Mouse (Mus musculus): Measurements from ENCODE around the gene Pde11a. TPM values are rescaled to one million over a fixed set of nuclear protein-coding genes. Genes with fewer than 3 reads are reported as not detected.
A peak's percentile ranks its signal among the peaks of the same experiment; 100 is the strongest.

Pde11a gene
- 0.13 and 0.30 TPM in 2 replicates for polyA plus RNA-seq (2012; rRNA removed)

DNA sequence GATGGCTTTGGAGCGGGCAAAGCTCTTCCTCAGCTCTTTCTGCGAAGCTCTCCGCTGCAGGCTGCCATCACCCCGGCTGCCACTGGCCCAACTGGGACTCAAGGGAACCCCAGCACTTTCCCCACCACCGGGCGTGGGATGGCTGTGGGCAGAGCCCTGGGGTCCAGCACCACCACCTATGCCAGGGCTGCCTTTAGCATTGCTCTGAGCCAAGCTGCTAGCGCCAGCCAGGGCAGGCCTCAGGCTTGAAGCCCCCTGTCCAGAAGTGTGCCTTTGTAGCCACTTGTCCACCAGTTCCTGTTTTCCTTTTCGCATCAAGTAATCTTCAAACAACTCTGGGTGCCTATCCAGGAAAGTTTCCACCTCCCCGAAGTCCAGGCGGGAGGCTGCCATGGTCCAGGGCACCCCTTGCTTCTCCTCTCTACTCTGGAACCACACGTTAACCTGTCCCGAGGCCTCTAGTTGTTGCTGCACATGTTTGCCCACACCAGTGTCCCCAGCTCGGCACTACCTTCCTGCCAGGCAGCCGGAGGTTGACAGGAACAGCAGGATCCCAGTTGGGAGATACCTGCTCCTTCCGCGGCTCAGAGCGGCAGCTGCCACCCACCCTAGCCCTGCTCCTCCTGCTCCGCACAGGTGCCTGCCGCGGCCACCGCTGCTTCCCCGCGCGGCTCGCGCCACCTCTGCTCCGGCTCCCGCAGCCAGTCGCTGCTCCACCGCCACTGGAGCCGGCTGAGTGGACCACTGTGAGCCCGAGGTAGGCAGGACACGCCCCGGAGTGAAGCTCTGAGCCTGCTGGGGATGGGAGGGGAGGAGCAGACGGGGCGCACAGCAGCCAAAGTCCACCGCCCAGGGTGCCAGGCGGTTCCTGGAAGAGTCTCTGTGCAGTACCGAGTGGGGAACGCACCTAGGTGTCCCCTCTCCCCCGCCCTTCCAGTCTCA, at the start of gene Pde11a:
TSS of gene Pde11a (minus strand) at position 560 of the 942 bp plus-strand sequence.
- Histone ChIP-seq H3K4me1 (ENCODE audit: control insufficient read depth, insufficient read depth, insufficient read length, low read length) (peaks cover 6% of the 10 kb centered on the region; the same call in 1 of the 2 replicates), H3K4me3 (ENCODE audit: low read depth, low read length) (peak within 1 kb of the TSS; percentile 78), H3K27me3 (ENCODE audit: control insufficient read depth, insufficient read depth, low read length) (no peaks in the 10 kb centered on the region), H3K27ac (ENCODE audit: insufficient read depth, low read depth, low read length) (no peak within 1 kb of the TSS), H3K36me3 (ENCODE audit: control insufficient read depth, insufficient read depth, low read length) (no peaks in the 10 kb centered on the region)
- no peak for TF ChIP-seq CTCF (IDR thresholded peaks at IDR 0.05; ENCODE audit: extremely low read depth, insufficient read length, insufficient replicate concordance, low read depth, low read length)
- TF ChIP-seq POLR2A (IDR thresholded peaks at IDR 0.05; ENCODE audit: low read depth, low read length): peak; percentile 60; the same call in 1 of the 2 replicates
- 15% methylated on average over 41 of the region's 41 CpGs for whole genome bisulfite sequencing

DNA sequence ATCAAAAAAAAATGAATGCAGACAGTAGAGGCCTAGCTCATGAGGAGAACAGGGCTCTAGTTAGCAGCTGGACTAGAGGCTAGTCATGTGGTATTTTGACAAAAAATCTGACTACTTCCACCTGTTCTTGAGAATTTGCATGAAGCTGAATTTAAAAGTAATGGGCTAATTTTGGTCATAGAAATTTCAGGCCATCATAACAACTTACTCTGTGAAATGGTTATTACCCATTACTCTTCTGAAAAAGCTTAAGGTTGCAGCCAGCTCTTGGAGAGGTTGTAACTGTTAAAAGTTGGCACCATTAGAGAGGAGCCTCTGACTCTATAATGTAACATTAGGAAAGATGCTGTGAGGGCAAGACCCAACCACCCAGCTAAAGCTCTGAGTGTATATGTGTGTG, 48.0 kb upstream of the Pde11a start:
- Histone ChIP-seq H3K27me3 (ENCODE audit: control insufficient read depth, insufficient read depth, low read length) (no peaks in the 10 kb centered on the region), H3K4me1 (ENCODE audit: control insufficient read depth, insufficient read depth, insufficient read length, low read length) (no peaks in the 10 kb centered on the region), H3K27ac (ENCODE audit: insufficient read depth, low read depth, low read length) (no peak overlapping the region), H3K36me3 (ENCODE audit: control insufficient read depth, insufficient read depth, low read length) (peaks cover 42% of the 10 kb centered on the region), H3K4me3 (ENCODE audit: low read depth, low read length) (no peak overlapping the region)
- TF ChIP-seq POLR2A (IDR thresholded peaks at IDR 0.05; ENCODE audit: low read depth, low read length) (no peak), CTCF (IDR thresholded peaks at IDR 0.05; ENCODE audit: extremely low read depth, insufficient read length, insufficient replicate concordance, low read depth, low read length) (no peak)

DNA sequence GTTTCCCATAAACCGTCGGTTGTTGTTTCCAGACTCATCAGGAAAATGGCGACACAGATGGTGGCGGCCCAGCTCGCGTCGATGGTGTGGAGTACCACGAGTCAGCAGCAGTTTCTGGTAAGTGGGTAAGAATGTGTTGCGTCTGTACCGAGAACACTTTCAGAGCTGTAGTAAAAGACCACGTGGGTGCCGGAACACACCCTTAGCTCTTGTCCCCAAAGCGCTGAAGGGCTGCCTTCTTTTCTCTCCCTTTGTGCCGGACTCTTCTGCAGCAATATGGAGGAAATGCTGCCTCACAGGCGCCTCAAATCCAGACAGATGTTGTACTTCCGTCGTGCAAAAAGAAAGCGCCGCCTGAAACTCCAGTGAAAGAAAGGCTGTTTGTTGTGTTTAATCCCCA, 40.1 kb upstream of the Pde11a start:
- H3K4me1 ChIP-seq (ENCODE audit: control insufficient read depth, insufficient read depth, insufficient read length, low read length): no peaks in the 10 kb centered on the region
- 96% methylated on average over 19 of the region's 19 CpGs for WGBS
- H3K36me3 ChIP-seq (ENCODE audit: control insufficient read depth, insufficient read depth, low read length): peaks cover 67% of the 10 kb centered on the region
- H3K27ac ChIP-seq (ENCODE audit: insufficient read depth, low read depth, low read length): no peak overlapping the region
- no peak overlapping the region for H3K4me3 ChIP-seq (ENCODE audit: low read depth, low read length)
- no peak for TF ChIP-seq CTCF (IDR thresholded peaks at IDR 0.05; ENCODE audit: extremely low read depth, insufficient read length, insufficient replicate concordance, low read depth, low read length)
- no peak for TF ChIP-seq POLR2A (IDR thresholded peaks at IDR 0.05; ENCODE audit: low read depth, low read length)
- no peaks in the 10 kb centered on the region for H3K27me3 ChIP-seq (ENCODE audit: control insufficient read depth, insufficient read depth, low read length)

DNA sequence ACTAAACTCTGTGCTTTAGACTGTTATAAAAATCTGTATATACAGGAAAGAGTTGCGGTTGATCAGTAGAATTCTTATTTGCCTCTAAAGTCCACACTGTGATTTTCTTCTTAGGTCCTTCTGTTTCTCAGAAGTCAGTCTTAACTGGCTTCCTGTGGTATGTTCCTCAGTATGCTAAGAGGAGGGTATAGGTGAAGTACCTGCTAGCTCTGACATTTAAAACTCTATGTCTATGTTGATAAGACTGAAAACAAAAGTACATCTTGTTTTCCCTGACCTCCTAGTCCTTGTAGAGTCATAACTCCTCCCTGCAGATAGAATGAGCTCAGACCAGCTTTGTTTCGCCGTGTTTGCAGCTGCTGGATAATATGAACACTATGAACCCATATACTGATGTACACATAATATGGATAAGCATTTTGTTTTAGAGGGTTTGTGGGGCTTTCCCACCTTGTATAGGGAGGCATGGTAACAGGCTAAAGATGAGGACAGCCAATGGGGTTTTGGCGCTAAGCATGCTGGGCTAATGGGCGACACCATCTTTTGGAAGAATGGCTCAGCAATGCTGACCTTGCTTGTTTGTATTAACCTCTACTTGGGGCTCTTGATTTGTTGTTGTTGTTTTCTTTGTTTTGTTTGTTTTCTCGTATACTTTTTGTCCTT, 36.1 kb upstream of the Pde11a start:
- no peak overlapping the region for H3K4me3 ChIP-seq (ENCODE audit: low read depth, low read length)
- H3K36me3 ChIP-seq (ENCODE audit: control insufficient read depth, insufficient read depth, low read length): peaks cover 52% of the 10 kb centered on the region

DNA sequence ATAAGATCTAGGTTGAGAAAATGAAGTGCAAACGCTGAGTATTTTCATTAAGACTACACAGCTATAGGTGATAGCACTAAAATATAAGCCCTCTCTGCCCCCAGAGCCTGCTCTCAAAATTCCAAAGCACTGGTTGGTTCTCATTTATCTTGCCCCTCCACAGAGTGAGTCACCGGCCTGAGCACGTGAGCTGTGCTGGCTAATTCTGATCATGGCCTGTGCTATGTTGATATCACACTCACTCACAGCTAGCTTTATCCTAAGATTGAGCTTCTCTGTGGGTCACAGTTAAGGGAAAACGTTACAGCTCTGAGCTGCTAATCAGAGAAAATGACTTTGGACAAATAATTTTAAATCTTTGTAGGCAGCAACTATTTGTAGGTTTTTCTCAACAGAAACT, 33.7 kb upstream of the Pde11a start:
- no peak overlapping the region for H3K4me3 ChIP-seq (ENCODE audit: low read depth, low read length)
- TF ChIP-seq POLR2A (IDR thresholded peaks at IDR 0.05; ENCODE audit: low read depth, low read length) (no peak), CTCF (IDR thresholded peaks at IDR 0.05; ENCODE audit: extremely low read depth, insufficient read length, insufficient replicate concordance, low read depth, low read length) (no peak)
- H3K27me3 ChIP-seq (ENCODE audit: control insufficient read depth, insufficient read depth, low read length): no peaks in the 10 kb centered on the region
- 47% methylated on average over 4 of the region's 4 CpGs for WGBS
- peaks cover 19% of the 10 kb centered on the region for H3K4me1 ChIP-seq (ENCODE audit: control insufficient read depth, insufficient read depth, insufficient read length, low read length)
- peaks cover 31% of the 10 kb centered on the region for H3K36me3 ChIP-seq (ENCODE audit: control insufficient read depth, insufficient read depth, low read length)
- peak overlapping the region; percentile 50; the same call in 1 of the 2 replicates for H3K27ac ChIP-seq (ENCODE audit: insufficient read depth, low read depth, low read length)

More for the DNA sequence above, 36.1 kb upstream of the Pde11a start:
- TF ChIP-seq CTCF (IDR thresholded peaks at IDR 0.05; ENCODE audit: extremely low read depth, insufficient read length, insufficient replicate concordance, low read depth, low read length) (no peak), POLR2A (IDR thresholded peaks at IDR 0.05; ENCODE audit: low read depth, low read length) (no peak)
- H3K4me1 ChIP-seq (ENCODE audit: control insufficient read depth, insufficient read depth, insufficient read length, low read length): peaks cover 7% of the 10 kb centered on the region
- WGBS: 88% methylated on average over 6 of the region's 6 CpGs
- no peak overlapping the region for H3K27ac ChIP-seq (ENCODE audit: insufficient read depth, low read depth, low read length)
- no peaks in the 10 kb centered on the region for H3K27me3 ChIP-seq (ENCODE audit: control insufficient read depth, insufficient read depth, low read length)

DNA sequence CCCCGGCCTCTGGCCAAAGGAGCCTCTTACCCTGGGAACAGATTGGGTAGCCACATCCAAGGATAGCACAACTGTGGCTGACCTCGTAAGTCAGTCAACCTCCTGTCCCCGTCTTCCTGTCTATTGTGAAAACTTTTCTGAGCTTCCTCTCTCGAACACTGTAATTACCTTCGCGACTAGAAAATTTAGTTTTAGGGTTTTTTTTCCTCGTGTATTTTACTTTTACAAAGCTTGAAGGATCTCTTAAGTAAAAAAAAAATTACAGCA, 32.0 kb upstream of the Pde11a start:
- 1% methylated on average over 7 of the region's 7 CpGs for WGBS

More for the DNA sequence above, 32.0 kb upstream of the Pde11a start:
- Histone ChIP-seq H3K27me3 (ENCODE audit: control insufficient read depth, insufficient read depth, low read length) (no peaks in the 10 kb centered on the region), H3K4me1 (ENCODE audit: control insufficient read depth, insufficient read depth, insufficient read length, low read length) (peaks cover 19% of the 10 kb centered on the region), H3K27ac (ENCODE audit: insufficient read depth, low read depth, low read length) (peak overlapping the region; percentile 93), H3K36me3 (ENCODE audit: control insufficient read depth, insufficient read depth, low read length) (peaks cover 21% of the 10 kb centered on the region), H3K4me3 (ENCODE audit: low read depth, low read length) (peak overlapping the region; percentile 94)
- no peak for TF ChIP-seq POLR2A (IDR thresholded peaks at IDR 0.05; ENCODE audit: low read depth, low read length)
- TF ChIP-seq CTCF (IDR thresholded peaks at IDR 0.05; ENCODE audit: extremely low read depth, insufficient read length, insufficient replicate concordance, low read depth, low read length): no peak

All from small intestine, adult 2 months (tissue).